Mouse (Mus musculus) megakaryocyte, embryonic 14.5 days (primary cell): ENCODE data around the gene Cyp26b1. TPM values are rescaled to one million over a fixed set of nuclear protein-coding genes. Genes with fewer than 3 reads are reported as not detected.

Experiments
- H3K27me3 ChIP-seq: replicated peaks from 2 replicates; pipeline ENCODE3; 2012; ENCODE audit warnings: inconsistent platforms
- H3K36me3 ChIP-seq: replicated peaks from 2 replicates; pipeline ENCODE3; 2012; ENCODE audit warnings: low read length, inconsistent platforms, mixed read lengths
- H3K4me1 ChIP-seq: 2 replicates; pipeline ENCODE4 v1.6.1; 2012; ENCODE audit warnings: inconsistent platforms
- H3K4me3 ChIP-seq: replicated peaks from 2 replicates; pipeline ENCODE3; 2012; ENCODE audit warnings: moderate library complexity, mild to moderate bottlenecking, inconsistent platforms
- H3K9me3 ChIP-seq: 2 replicates; pipeline ENCODE4 v1.6.1; 2012; ENCODE audit warnings: inconsistent platforms
- FLI1 ChIP-seq: IDR thresholded peaks from 2 replicates; pipeline ENCODE4 v1.6.1; 2012; ENCODE audit warnings: low read length, inconsistent platforms, mixed read lengths
- GATA1 ChIP-seq: IDR thresholded peaks from 3 replicates; pipeline ENCODE4 v1.6.1; 2012; ENCODE audit warnings: mixed read lengths, low read length, inconsistent platforms, borderline replicate concordance
- polyA plus RNA-seq: library from polyadenylated mRNA; stranded (reverse); fragments of >175 nt; gene quantifications from 2 replicates; pipeline ENCODE4 v1.2.3, GENCODE M21; 2012; ENCODE audit warnings: low replicate concordance; ENCODE audit not compliant: insufficient read depth

Cyp26b1 gene
- polyA plus RNA-seq, 1 experiment, result 0.11 TPM

DNA sequence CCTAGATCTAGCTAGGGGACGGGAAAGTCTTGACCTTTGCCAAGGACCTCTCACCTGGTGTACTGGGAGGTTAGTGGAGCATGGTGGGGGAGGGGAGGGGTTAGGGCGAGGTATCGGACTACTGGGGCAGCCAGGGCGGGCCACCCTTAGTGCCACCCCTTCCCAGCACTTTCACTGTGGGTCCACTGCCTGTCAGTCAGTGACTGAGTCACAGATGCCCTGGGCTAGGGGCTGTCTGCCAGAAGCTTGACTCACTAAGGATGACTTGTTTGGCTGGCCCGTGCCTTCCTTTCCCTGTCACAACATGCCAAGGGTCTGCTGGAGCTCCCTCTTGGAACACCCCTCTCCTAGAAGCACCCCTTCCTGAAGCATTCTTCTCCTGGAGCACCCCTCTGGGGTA is 28.5 kb downstream of the Cyp26b1 start:
- TF ChIP-seq FLI1 (no peak), GATA1 (no peak)
- Histone ChIP-seq H3K4me3 (no peak overlapping the region), H3K4me1 (peaks cover 3% of the 10 kb centered on the region; the same call in 1 of the 2 replicates), H3K27me3 (peaks cover 41% of the 10 kb centered on the region), H3K36me3 (no peaks in the 10 kb centered on the region), H3K9me3 (no peaks in the 10 kb centered on the region)

DNA sequence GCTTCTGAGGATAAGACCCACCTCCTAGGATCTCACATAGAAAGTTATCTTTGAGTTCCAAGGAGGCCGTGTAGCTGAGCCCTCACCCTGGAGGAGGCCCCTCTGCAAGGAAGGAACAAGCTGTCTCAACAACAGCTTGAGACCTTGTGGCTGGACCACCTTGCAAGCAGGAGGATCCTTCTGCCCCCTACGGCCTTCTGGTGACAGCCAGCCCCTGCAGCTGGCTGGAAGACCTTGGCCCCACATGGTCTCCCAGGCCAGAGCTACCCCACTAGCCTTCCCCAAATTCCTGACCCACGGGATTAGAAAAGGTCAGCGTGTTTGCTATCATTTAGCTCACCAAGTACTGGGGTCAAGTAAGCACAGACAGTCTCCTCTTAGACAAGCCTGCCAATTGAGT is 30.8 kb downstream of the Cyp26b1 start:
- Histone ChIP-seq H3K4me3 (no peak overlapping the region), H3K4me1 (no peaks in the 10 kb centered on the region), H3K36me3 (no peaks in the 10 kb centered on the region), H3K27me3 (peaks cover 35% of the 10 kb centered on the region), H3K9me3 (peaks cover 7% of the 10 kb centered on the region)
- no peak for TF ChIP-seq FLI1
- TF ChIP-seq GATA1, result no peak

GRCm38 (mm10) chr6:84561171-84561570 is 32.5 kb downstream of the Cyp26b1 start:
- peaks cover 41% of the 10 kb centered on the region for H3K27me3 ChIP-seq
- no peaks in the 10 kb centered on the region for H3K4me1 ChIP-seq
- H3K4me3 ChIP-seq, result no peak overlapping the region
- H3K36me3 ChIP-seq, result no peaks in the 10 kb centered on the region
- H3K9me3 ChIP-seq, result peaks cover 7% of the 10 kb centered on the region
- TF ChIP-seq FLI1, result no peak
- no peak for TF ChIP-seq GATA1

GRCm38 (mm10) chr6:84549852-84550437 is 43.8 kb downstream of the Cyp26b1 start:
- Histone ChIP-seq H3K4me1 (no peaks in the 10 kb centered on the region), H3K27me3 (peaks cover 2% of the 10 kb centered on the region), H3K4me3 (no peak overlapping the region), H3K9me3 (no peaks in the 10 kb centered on the region), H3K36me3 (no peaks in the 10 kb centered on the region)
- no peak for TF ChIP-seq GATA1
- TF ChIP-seq FLI1, result no peak

DNA sequence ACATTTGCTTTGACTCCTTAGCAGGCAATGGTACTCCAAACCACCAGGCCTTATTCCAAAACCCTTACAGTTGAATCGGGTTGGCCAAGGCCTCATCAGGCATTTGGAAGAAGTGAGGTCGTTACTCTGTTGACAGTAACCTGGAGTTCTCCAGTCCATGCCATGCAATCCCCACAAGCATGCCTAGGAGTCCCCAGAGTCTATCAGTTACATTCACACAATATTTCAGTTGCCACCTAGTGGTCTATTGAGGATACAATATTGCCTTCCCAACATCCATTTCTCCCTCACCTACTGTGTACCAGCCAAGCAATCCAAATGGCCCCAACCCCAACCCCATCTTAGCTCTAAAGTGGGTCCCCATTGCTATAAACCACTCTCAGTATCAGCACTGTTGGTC is 48.3 kb downstream of the Cyp26b1 start:
- H3K27me3 ChIP-seq, result peaks cover 9% of the 10 kb centered on the region
- no peaks in the 10 kb centered on the region for H3K4me1 ChIP-seq
- H3K4me3 ChIP-seq, result no peak overlapping the region
- TF ChIP-seq GATA1, result no peak
- TF ChIP-seq FLI1, result no peak
- no peaks in the 10 kb centered on the region for H3K9me3 ChIP-seq
- H3K36me3 ChIP-seq, result no peaks in the 10 kb centered on the region

DNA sequence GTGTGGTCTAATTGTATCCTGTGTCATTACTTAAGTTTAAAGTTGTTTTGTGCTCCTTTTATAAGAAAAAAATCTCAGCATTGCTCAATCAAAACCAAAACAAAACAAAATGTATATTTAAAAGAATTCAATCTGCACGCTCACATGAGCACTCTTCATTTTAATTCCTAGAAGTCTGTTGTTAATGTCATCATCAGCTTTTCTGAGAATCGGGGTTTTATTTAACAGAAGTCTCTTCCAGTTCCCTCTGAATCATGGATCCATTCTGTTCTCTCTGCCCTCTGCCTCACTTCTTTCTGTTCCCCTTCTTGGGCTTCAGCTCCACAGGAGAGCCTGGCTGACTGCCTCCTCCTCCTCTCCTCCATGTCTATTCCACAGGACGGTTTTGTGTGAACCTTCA is 49.3 kb downstream of the Cyp26b1 start:
- Histone ChIP-seq H3K36me3 (no peaks in the 10 kb centered on the region), H3K27me3 (peaks cover 13% of the 10 kb centered on the region), H3K9me3 (no peaks in the 10 kb centered on the region), H3K4me3 (no peak overlapping the region), H3K4me1 (peaks cover 5% of the 10 kb centered on the region; the same call in 1 of the 2 replicates)
- TF ChIP-seq GATA1 (no peak), FLI1 (no peak)

- no peak overlapping the region for H3K4me3 ChIP-seq
- H3K36me3 ChIP-seq, result no peaks in the 10 kb centered on the region
- H3K27me3 ChIP-seq, result peaks cover 13% of the 10 kb centered on the region
- H3K9me3 ChIP-seq, result no peaks in the 10 kb centered on the region
- TF ChIP-seq GATA1, result no peak
- TF ChIP-seq FLI1, result no peak
- H3K4me1 ChIP-seq, result peaks cover 5% of the 10 kb centered on the region; the same call in 1 of the 2 replicates
These were observed 50.2 kb downstream of the Cyp26b1 start for GRCm38 (mm10) chr6:84543516-84543915.

GRCm38 (mm10) chr6:84539924-84540323 is 53.8 kb downstream of the Cyp26b1 start:
- Histone ChIP-seq H3K36me3 (no peaks in the 10 kb centered on the region), H3K27me3 (peaks cover 23% of the 10 kb centered on the region), H3K4me1 (peaks cover 8% of the 10 kb centered on the region), H3K4me3 (no peak overlapping the region), H3K9me3 (0 out of 2 replicates have a peak, but pooled peaks cover 4% of the 10 kb centered on the region)
- TF ChIP-seq GATA1, result no peak
- no peak for TF ChIP-seq FLI1

DNA sequence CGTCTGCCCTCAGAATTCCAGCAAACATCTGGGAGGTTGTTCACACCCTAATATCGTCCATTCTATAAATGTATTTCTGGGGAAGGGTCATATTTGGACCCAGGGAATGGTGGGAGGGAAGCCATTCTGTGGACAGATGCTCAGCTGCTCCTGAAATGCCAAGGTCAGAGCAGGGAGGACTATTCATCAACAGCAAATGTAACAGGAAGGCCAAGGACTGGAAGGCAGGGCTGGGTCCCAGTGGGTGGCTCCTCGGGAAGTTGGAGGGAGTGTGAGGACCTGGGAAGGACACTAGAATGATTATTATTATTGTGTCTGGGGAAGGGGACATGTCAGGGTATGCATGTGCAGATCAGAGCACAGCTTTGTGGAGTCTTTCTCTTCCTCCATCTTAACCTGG is 55.0 kb downstream of the Cyp26b1 start:
- TF ChIP-seq GATA1 (no peak), FLI1 (no peak)

GRCm38 (mm10) chr6:84537611-84538197 is 56.0 kb downstream of the Cyp26b1 start:
- peaks cover 14% of the 10 kb centered on the region for H3K27me3 ChIP-seq
- no peak for TF ChIP-seq FLI1
- TF ChIP-seq GATA1, result no peak
- H3K4me1 ChIP-seq, result peaks cover 8% of the 10 kb centered on the region
- H3K36me3 ChIP-seq, result no peaks in the 10 kb centered on the region
- peaks cover 16% of the 10 kb centered on the region for H3K9me3 ChIP-seq
- H3K4me3 ChIP-seq, result no peak overlapping the region

More for the DNA sequence above, 55.0 kb downstream of the Cyp26b1 start:
- Histone ChIP-seq H3K27me3 (peaks cover 19% of the 10 kb centered on the region), H3K4me1 (peaks cover 8% of the 10 kb centered on the region), H3K9me3 (peaks cover 6% of the 10 kb centered on the region; the same call in 1 of the 2 replicates), H3K36me3 (no peaks in the 10 kb centered on the region), H3K4me3 (no peak overlapping the region)
